ENCODE assay signal across 24 mouse cellular contexts in genomic region chr1:44987171-44987570, GRCm38 (mm10).
A peak's percentile ranks its signal among the peaks of the same experiment; 100 is the strongest.
DNase-seq lines count a peak whose midpoint lies in the region; ATAC-seq lines count a peak whose summit lies in the region.
"Had no signal": no experiment of that assay in that cellular context is flagged by ENCODE, and none has a peak within 500 bp of the region (broad histone marks: within the 10 kb centered on the region; RNA-seq: fewer than 3 reads in every experiment).

No protein-coding gene starts in this region.

- no peak overlapping the region for H3K4me2 ChIP-seq in heart, embryonic 12.5 days
- H3K4me2 ChIP-seq in kidney, embryonic 16.5 days (replicated peaks; ENCODE audit: low read depth, low read length) = no peak overlapping the region
- no peak overlapping the region for H3K4me2 ChIP-seq in lung, embryonic 15.5 days
- H3K4me2 ChIP-seq: hindbrain, embryonic 14.5 days; liver, embryonic 12.5 days; midbrain, embryonic 11.5 days had no signal

- no peaks in the 10 kb centered on the region for H3K9me3 ChIP-seq in heart, embryonic 12.5 days (replicated peaks)
- no peaks in the 10 kb centered on the region for H3K9me3 ChIP-seq in heart, embryonic 10.5 days
- H3K9me3 ChIP-seq in kidney, embryonic 16.5 days (ENCODE audit: low read length) = no peaks in the 10 kb centered on the region
- H3K9me3 ChIP-seq in lung, embryonic 15.5 days = no peaks in the 10 kb centered on the region
- H3K9me3 ChIP-seq: G1E; liver, embryonic 12.5 days had no signal

- 0 out of 2 replicates have a peak, but pooled peaks have one; percentile 51 for ATAC-seq in heart, embryonic 12.5 days (ENCODE audit: insufficient number of reproducible peaks, low FRiP score)
- peak; percentile 59 for ATAC-seq in kidney, embryonic 16.5 days (ENCODE audit: low FRiP score, low TSS enrichment)
- ATAC-seq in lung, embryonic 15.5 days (ENCODE audit: borderline replicate concordance, extremely low read depth, low FRiP score, low TSS enrichment) = 0 out of 2 replicates have a peak, but pooled peaks have one; percentile 19
- ATAC-seq: forebrain, embryonic 16.5 days; inflammation-experienced regulatory T-cells, adult 6 months; liver, embryonic 12.5 days; lung, postnatal 0 days had no signal

- no peak overlapping the region for H3K9ac ChIP-seq in heart, embryonic 12.5 days
- no peak overlapping the region for H3K9ac ChIP-seq in kidney, embryonic 16.5 days (replicated peaks; ENCODE audit: low read length)
- no peak overlapping the region for H3K9ac ChIP-seq in lung, embryonic 15.5 days
- H3K9ac ChIP-seq: hindbrain, embryonic 14.5 days; liver, embryonic 12.5 days had no signal

- no peaks in the 10 kb centered on the region for H3K36me3 ChIP-seq in heart, embryonic 12.5 days
- no peaks in the 10 kb centered on the region for H3K36me3 ChIP-seq in heart, embryonic 10.5 days
- no peaks in the 10 kb centered on the region for H3K36me3 ChIP-seq in kidney, embryonic 16.5 days (ENCODE audit: insufficient read depth, low read length)
- no peaks in the 10 kb centered on the region for H3K36me3 ChIP-seq in lung, embryonic 15.5 days
- H3K36me3 ChIP-seq: G1E; liver, embryonic 12.5 days had no signal

- WGBS in heart, embryonic 12.5 days = 23% methylated on average over 3 of the region's 3 CpGs
- 41% methylated on average over 3 of the region's 3 CpGs for WGBS in heart, embryonic 10.5 days
- WGBS in kidney, embryonic 16.5 days = 33% methylated on average over 3 of the region's 3 CpGs
- 23% methylated on average over 3 of the region's 3 CpGs for WGBS in lung, embryonic 15.5 days

- no peak overlapping the region for H3K4me3 ChIP-seq in heart, embryonic 12.5 days
- H3K4me3 ChIP-seq in heart, embryonic 10.5 days = no peak overlapping the region
- H3K4me3 ChIP-seq in kidney, embryonic 16.5 days (ENCODE audit: low read length) = no peak overlapping the region
- H3K4me3 ChIP-seq in lung, embryonic 15.5 days = no peak overlapping the region
- H3K4me3 ChIP-seq: layer of hippocampus, adult 2 months; liver, embryonic 12.5 days had no signal

- H3K27me3 ChIP-seq in heart, embryonic 12.5 days (replicated peaks) = no peaks in the 10 kb centered on the region
- no peaks in the 10 kb centered on the region for H3K27me3 ChIP-seq in heart, embryonic 10.5 days (ENCODE audit: insufficient read depth, poor library complexity, severe bottlenecking)
- H3K27me3 ChIP-seq in kidney, embryonic 16.5 days (ENCODE audit: insufficient read depth, low read length) = no peaks in the 10 kb centered on the region
- no peaks in the 10 kb centered on the region for H3K27me3 ChIP-seq in lung, embryonic 15.5 days
- H3K27me3 ChIP-seq: CH12.LX; liver, embryonic 12.5 days had no signal

- DNase-seq in heart, embryonic 10.5 days (ENCODE audit: low spot score) = no peak
- no peak for DNase-seq in kidney, postnatal 36 days
- DNase-seq in lung, adult 18-20 months = no peak
- peak; percentile 39 for DNase-seq in mesoderm, embryonic 11.5 days (ENCODE audit: low read depth, low spot score)
- DNase-seq in thymus, postnatal 25 days = no peak
- DNase-seq: adrenal gland, adult 8-10 months; B cell, adult 2 months; cerebellum, adult 11-12 months; cerebellum, postnatal 10 days; gastrocnemius, postnatal 14 days; heart, adult 11 months; thymus, adult 18-20 months had no signal

- H3K4me1 ChIP-seq in heart, embryonic 12.5 days (replicated peaks) = 0 out of 2 replicates have a peak, but pooled peaks cover 5% of the 10 kb centered on the region
- H3K4me1 ChIP-seq in heart, embryonic 10.5 days = no peaks in the 10 kb centered on the region
- no peaks in the 10 kb centered on the region for H3K4me1 ChIP-seq in kidney, embryonic 16.5 days (ENCODE audit: insufficient read depth, low read length)
- peaks cover 6% of the 10 kb centered on the region; the same call in 1 of the 2 replicates for H3K4me1 ChIP-seq in lung, embryonic 15.5 days
- H3K4me1 ChIP-seq: liver, embryonic 12.5 days had no signal

- H3K27ac ChIP-seq in heart, embryonic 12.5 days (ENCODE audit: poor library complexity, severe bottlenecking) = 0 out of 2 replicates have a peak overlapping the region, but pooled peaks have one; percentile 7
- no peak overlapping the region for H3K27ac ChIP-seq in heart, embryonic 10.5 days
- H3K27ac ChIP-seq in kidney, embryonic 16.5 days (ENCODE audit: low read length) = 0 out of 2 replicates have a peak overlapping the region, but pooled peaks have one; percentile 1
- H3K27ac ChIP-seq in lung, embryonic 15.5 days = no peak overlapping the region
- H3K27ac ChIP-seq: hindbrain, embryonic 14.5 days; layer of hippocampus, adult 2 months; liver, embryonic 12.5 days had no signal

Comparison
In these comparisons a context has a peak if more than half of its experiments do, and no peak if none do; other contexts are left out.
1. H3K27ac ChIP-seq: peak in heart, embryonic 12.5 days (single experiment) and kidney, embryonic 16.5 days (single experiment); none in heart, embryonic 10.5 days (single experiment) and lung, embryonic 15.5 days (single experiment).
2. Peak in every context shown above with its lines, with median percentiles within 50 percentile points of each other: ATAC-seq.